Mouse (Mus musculus): Measurements from ENCODE around the gene Ppp2r5d. TPM values are rescaled to one million over a fixed set of nuclear protein-coding genes. Genes with fewer than 3 reads are reported as not detected.
A peak's percentile ranks its signal among the peaks of the same experiment; 100 is the strongest.

Ppp2r5d gene
- polyA plus RNA-seq, 1 experiment from 2014 or later, result 57.7 TPM

DNA sequence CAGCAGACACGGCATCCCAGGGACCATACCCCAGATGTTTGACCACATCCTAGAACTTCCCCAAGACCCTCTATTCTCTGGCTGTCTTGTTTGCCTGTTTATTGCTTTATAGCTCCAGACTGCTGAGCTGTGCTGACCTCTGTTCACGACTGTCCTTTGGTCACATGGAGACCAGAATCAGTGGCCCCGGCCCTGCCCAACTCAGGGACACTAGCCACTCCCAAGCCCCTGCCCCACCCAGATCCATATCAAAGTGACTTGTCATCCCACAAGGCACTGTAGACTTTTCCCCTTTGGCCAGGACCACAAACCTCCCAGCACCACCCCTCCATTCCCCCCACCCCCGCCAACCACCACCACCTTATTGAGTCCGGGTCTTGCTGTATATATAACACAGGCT, 5.7 kb downstream of the Ppp2r5d start:
- Histone ChIP-seq H3K9ac (no peak overlapping the region), H3K36me3 (peaks cover 26% of the 10 kb centered on the region), H3K4me3 (no peak overlapping the region), H3K27me3 (replicated peaks) (no peaks in the 10 kb centered on the region), H3K9me3 (no peaks in the 10 kb centered on the region), H3K27ac (replicated peaks) (no peak overlapping the region), H3K4me2 (no peak overlapping the region), H3K4me1 (peaks cover 33% of the 10 kb centered on the region)
- 76% methylated on average over 5 of the region's 5 CpGs for WGBS
- ATAC-seq (ENCODE audit: extremely low read depth, insufficient number of reproducible peaks, low FRiP score, low TSS enrichment), result no peak

DNA sequence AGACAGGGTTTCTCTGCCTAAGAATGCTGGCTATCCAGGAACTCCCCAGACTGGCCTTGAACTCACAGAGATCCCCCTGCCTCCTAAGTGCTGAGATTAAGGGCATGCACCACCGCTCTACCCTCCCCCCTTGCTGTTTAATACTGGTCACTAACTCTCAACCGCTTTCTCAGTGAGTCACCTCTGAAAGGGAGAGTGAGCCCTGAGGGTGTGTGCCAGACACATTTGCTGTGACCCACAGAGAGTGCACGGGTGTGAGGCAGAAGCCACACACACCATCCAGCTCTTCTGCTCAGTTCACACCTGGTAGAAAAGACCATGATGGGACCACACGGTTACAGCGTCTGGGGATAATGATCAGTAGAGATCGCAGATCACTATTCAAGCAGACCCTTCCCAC, 6.4 kb downstream of the Ppp2r5d start:
- Histone ChIP-seq H3K27ac (replicated peaks) (no peak overlapping the region), H3K9ac (no peak overlapping the region), H3K4me2 (no peak overlapping the region), H3K9me3 (no peaks in the 10 kb centered on the region), H3K27me3 (replicated peaks) (no peaks in the 10 kb centered on the region), H3K4me1 (peaks cover 26% of the 10 kb centered on the region), H3K4me3 (no peak overlapping the region), H3K36me3 (peaks cover 26% of the 10 kb centered on the region)
- ATAC-seq (ENCODE audit: extremely low read depth, insufficient number of reproducible peaks, low FRiP score, low TSS enrichment), result no peak
- 78% methylated on average over 6 of the region's 6 CpGs for WGBS

GRCm38 (mm10) chr17:46694517-46695063, 10.3 kb downstream of the Ppp2r5d start:
- Histone ChIP-seq H3K27ac (replicated peaks) (no peak overlapping the region), H3K4me2 (no peak overlapping the region), H3K9me3 (no peaks in the 10 kb centered on the region), H3K36me3 (peaks cover 37% of the 10 kb centered on the region), H3K27me3 (replicated peaks) (no peaks in the 10 kb centered on the region), H3K4me1 (0 out of 2 replicates have a peak, but pooled peaks cover 8% of the 10 kb centered on the region), H3K4me3 (no peak overlapping the region), H3K9ac (no peak overlapping the region)
- 85% methylated on average over 1 of the region's 1 CpGs for WGBS
- ATAC-seq (ENCODE audit: extremely low read depth, insufficient number of reproducible peaks, low FRiP score, low TSS enrichment), result no peak

DNA sequence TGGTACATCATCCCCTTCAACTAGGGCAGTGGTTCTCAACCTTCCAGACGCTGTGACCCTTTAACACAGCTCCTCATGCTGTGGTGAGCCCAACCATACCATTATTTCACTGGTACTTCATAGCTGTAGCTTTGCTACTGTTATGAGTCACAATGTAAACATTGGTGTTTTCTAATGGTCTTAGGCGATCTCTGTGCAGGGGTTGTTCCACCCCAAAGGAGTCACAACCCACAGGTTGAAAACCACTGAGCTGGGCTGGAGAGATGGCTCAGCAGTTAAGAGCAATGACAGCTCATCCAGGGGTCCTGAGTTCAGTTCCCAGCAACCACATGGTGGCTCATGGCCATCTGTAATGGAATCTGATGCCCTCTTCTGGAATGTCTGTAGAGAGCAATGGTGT, 13.5 kb downstream of the Ppp2r5d start:
- H3K9ac ChIP-seq, result no peak overlapping the region
- 92% methylated on average over 2 of the region's 2 CpGs for WGBS
- H3K4me1 ChIP-seq, result 0 out of 2 replicates have a peak, but pooled peaks cover 4% of the 10 kb centered on the region
- H3K4me3 ChIP-seq, result no peak overlapping the region
- no peaks in the 10 kb centered on the region for H3K9me3 ChIP-seq
- no peak overlapping the region for H3K4me2 ChIP-seq
- no peaks in the 10 kb centered on the region for H3K27me3 ChIP-seq (replicated peaks)
- H3K36me3 ChIP-seq, result peaks cover 44% of the 10 kb centered on the region
- ATAC-seq (ENCODE audit: extremely low read depth, insufficient number of reproducible peaks, low FRiP score, low TSS enrichment), result no peak
- H3K27ac ChIP-seq (replicated peaks), result no peak overlapping the region

DNA sequence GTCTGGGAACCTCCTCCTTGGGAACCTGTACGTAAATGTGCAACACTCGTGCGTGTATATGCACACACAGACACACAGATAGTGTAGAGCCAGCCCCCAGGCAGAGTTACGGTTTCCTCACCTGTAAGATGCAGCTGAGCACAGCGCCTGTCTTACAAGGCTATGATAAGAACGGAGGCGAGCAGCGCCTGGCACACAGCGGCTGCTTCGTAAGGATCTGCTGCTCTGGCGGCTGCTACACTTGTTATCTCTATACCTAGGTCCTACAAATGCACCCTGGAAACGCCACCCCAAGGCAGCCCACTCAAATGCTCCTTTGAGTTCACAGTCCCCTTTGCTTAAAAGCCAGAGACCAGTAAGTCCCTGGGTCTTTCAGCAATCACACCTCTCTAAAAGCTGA, 14.2 kb downstream of the Ppp2r5d start:
- H3K27me3 ChIP-seq (replicated peaks), result no peaks in the 10 kb centered on the region
- whole genome bisulfite sequencing, result 63% methylated on average over 12 of the region's 12 CpGs
- H3K9ac ChIP-seq, result no peak overlapping the region
- H3K4me1 ChIP-seq, result 0 out of 2 replicates have a peak, but pooled peaks cover 4% of the 10 kb centered on the region
- no peak overlapping the region for H3K27ac ChIP-seq (replicated peaks)
- ATAC-seq (ENCODE audit: extremely low read depth, insufficient number of reproducible peaks, low FRiP score, low TSS enrichment), result no peak
- H3K9me3 ChIP-seq, result no peaks in the 10 kb centered on the region
- no peak overlapping the region for H3K4me2 ChIP-seq
- no peak overlapping the region for H3K4me3 ChIP-seq
- peaks cover 48% of the 10 kb centered on the region for H3K36me3 ChIP-seq

- H3K4me1 ChIP-seq, result peaks cover 19% of the 10 kb centered on the region
- H3K36me3 ChIP-seq, result peaks cover 71% of the 10 kb centered on the region
- H3K27ac ChIP-seq (replicated peaks), result no peak overlapping the region
- no peaks in the 10 kb centered on the region for H3K9me3 ChIP-seq
- no peak overlapping the region for H3K9ac ChIP-seq
- 89% methylated on average over 6 of the region's 6 CpGs for WGBS
- H3K4me2 ChIP-seq, result no peak overlapping the region
- no peak for ATAC-seq (ENCODE audit: extremely low read depth, insufficient number of reproducible peaks, low FRiP score, low TSS enrichment)
- no peak overlapping the region for H3K4me3 ChIP-seq
- no peaks in the 10 kb centered on the region for H3K27me3 ChIP-seq (replicated peaks)
Measured at GRCm38 (mm10) chr17:46685913-46686312, 19.0 kb downstream of the Ppp2r5d start.

GRCm38 (mm10) chr17:46682654-46683389, 22.1 kb downstream of the Ppp2r5d start:
- H3K9me3 ChIP-seq, result no peaks in the 10 kb centered on the region
- no peaks in the 10 kb centered on the region for H3K27me3 ChIP-seq (replicated peaks)
- peaks cover 62% of the 10 kb centered on the region for H3K36me3 ChIP-seq
- no peak for ATAC-seq (ENCODE audit: extremely low read depth, insufficient number of reproducible peaks, low FRiP score, low TSS enrichment)
- H3K4me3 ChIP-seq, result no peak overlapping the region
- H3K9ac ChIP-seq, result no peak overlapping the region
- H3K4me2 ChIP-seq, result no peak overlapping the region
- 85% methylated on average over 16 of the region's 16 CpGs for WGBS
- peaks cover 37% of the 10 kb centered on the region for H3K4me1 ChIP-seq
- no peak overlapping the region for H3K27ac ChIP-seq (replicated peaks)

DNA sequence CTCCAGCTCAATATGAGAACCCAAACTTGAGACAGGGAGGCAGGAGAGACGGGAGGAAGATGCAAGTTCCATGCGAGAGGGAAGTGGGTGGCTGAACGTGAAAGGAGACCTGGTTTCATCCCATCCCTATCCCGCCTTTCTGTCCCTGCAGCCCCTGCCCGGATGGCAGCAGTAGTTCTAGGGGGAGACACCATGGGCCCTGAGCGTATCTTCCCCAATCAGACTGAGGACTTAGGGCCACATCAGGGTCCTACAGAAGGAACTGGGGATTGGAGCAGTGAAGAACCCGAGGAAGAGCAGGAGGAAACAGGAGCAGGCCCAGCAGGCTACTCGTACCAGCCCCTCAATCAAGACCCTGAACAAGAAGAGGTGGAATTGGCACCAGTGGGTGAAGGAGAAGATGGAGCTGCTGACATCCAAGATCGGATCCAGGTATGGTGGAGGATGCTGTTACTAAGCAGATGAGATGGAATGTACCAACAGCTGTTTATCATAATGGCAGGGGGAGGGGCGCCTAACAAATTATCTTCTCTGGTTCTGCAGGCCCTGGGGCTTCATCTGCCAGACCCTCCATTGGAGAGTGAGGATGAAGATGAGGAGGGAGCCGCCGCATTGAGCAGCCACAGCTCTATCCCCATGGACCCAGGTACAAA, 23.3 kb downstream of the Ppp2r5d start:
- H3K36me3 ChIP-seq, result peaks cover 62% of the 10 kb centered on the region
- peak overlapping the region; percentile 97 for H3K4me3 ChIP-seq
- H3K27ac ChIP-seq (replicated peaks), result peak overlapping the region; percentile 74
- no peaks in the 10 kb centered on the region for H3K9me3 ChIP-seq
- H3K27me3 ChIP-seq (replicated peaks), result no peaks in the 10 kb centered on the region
- peaks cover 40% of the 10 kb centered on the region for H3K4me1 ChIP-seq
- ATAC-seq (ENCODE audit: extremely low read depth, insufficient number of reproducible peaks, low FRiP score, low TSS enrichment), result no peak
- 19% methylated on average over 12 of the region's 12 CpGs for WGBS
- H3K9ac ChIP-seq, result peak overlapping the region; percentile 83
- peak overlapping the region; percentile 87 for H3K4me2 ChIP-seq

- ATAC-seq (ENCODE audit: extremely low read depth, insufficient number of reproducible peaks, low FRiP score, low TSS enrichment), result peak; percentile 98
- H3K4me1 ChIP-seq, result peaks cover 40% of the 10 kb centered on the region
- peak within 1 kb of the TSS; percentile 87 for H3K4me2 ChIP-seq
- 0% methylated on average over 49 of the region's 49 CpGs for WGBS
- peaks cover 62% of the 10 kb centered on the region for H3K36me3 ChIP-seq
- H3K4me3 ChIP-seq, result peak within 1 kb of the TSS; percentile 97
- H3K9ac ChIP-seq, result peak within 1 kb of the TSS; percentile 96
- H3K9me3 ChIP-seq, result no peaks in the 10 kb centered on the region
- no peaks in the 10 kb centered on the region for H3K27me3 ChIP-seq (replicated peaks)
- peak within 1 kb of the TSS; percentile 96 for H3K27ac ChIP-seq (replicated peaks)
Measured at GRCm38 (mm10) chr17:46680760-46681373, 24.0 kb downstream of the Ppp2r5d start, which contains the start of gene Klhdc3. TSS of gene Klhdc3 (minus strand) at chr17:46680914.

DNA sequence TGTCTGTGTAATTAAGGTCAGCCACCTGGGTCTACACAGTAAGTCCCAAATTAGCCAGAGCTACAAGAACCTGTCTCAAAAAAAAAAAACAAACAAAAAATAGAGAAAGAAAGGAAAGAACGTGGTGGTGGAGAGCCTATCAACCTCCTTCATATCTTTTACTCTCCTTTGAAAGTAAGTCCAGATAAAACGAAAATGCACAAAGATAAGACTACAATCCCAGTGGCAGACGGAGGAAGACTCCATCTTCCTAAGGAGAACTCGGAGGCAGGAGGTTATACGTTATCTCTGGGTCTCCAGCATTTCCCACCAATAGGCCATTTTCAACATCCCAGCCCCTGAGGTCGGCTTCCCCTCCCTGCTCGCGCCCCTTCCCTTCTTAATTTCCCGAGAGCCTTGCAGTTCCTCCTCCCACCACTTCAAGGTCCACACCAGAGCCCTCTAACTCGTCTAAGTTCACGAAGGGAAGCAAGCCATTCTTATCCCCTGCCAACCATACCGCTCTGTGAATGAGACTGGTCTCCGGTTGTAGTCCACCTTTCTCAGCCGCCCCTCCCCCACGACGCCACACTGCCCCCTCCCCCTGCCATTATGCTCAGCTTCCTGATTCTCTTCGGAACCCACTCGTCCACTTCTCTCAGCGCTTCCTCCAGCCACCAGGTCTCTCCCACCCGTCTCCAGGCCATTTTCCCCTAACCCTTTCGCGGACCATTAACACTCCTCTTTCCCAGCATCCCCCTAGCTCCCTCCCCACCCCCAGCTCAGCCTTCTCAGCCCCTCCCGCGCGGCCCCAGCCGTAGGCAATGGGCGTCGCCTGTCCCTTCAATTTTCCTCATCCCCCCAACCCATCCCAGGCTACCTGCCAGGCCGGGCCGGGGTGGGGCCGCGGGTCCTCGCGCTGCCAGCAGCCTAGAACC, 24.8 kb downstream of the Ppp2r5d start:
- ATAC-seq (ENCODE audit: extremely low read depth, insufficient number of reproducible peaks, low FRiP score, low TSS enrichment), result peak; percentile 8; the same call in 1 of the 2 replicates
- H3K36me3 ChIP-seq, result peaks cover 62% of the 10 kb centered on the region
- WGBS, result under 1% methylated on average over 34 of the region's 34 CpGs

More for the DNA sequence above, 24.8 kb downstream of the Ppp2r5d start:
- H3K27ac ChIP-seq (replicated peaks), result peak overlapping the region; percentile 96
- H3K27me3 ChIP-seq (replicated peaks), result no peaks in the 10 kb centered on the region
- no peaks in the 10 kb centered on the region for H3K9me3 ChIP-seq
- H3K4me3 ChIP-seq, result peak overlapping the region; percentile 97
- peak overlapping the region; percentile 87 for H3K4me2 ChIP-seq
- H3K4me1 ChIP-seq, result peaks cover 42% of the 10 kb centered on the region
- H3K9ac ChIP-seq, result peak overlapping the region; percentile 96

Data from heart, embryonic 13.5 days (tissue).